33 mouse cellular contexts compared by ENCODE assay signal in the genomic region with DNA sequence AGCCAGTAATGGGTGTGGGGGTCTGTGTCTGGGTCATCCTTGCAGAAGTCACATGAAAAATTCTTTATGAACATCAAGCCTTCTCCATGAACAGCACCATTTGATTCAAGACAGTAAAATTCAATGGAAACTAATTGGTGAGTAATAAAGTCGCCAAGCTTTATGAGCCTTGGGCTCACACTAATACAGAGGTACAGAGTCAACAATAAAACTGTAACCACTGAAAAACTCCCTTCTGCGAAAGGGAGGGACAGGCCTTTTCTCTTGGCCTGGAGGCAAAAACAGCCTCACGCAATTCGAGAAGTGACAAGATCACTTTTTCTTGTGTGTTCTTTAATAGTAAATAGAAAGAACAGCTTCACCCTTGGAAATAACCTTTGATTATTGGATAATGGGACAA.
"Had no signal": no experiment of that assay in that cellular context is flagged by ENCODE, and none has a peak within 500 bp of the region (broad histone marks: within the 10 kb centered on the region; RNA-seq: fewer than 3 reads in every experiment).

No protein-coding gene starts in this region.

- H3K9ac ChIP-seq: limb, embryonic 12.5 days; limb, embryonic 13.5 days; limb, embryonic 15.5 days; liver, embryonic 12.5 days; liver, embryonic 13.5 days; liver, embryonic 14.5 days; liver, embryonic 15.5 days; liver, postnatal 0 days; lung, embryonic 14.5 days; lung, embryonic 15.5 days; midbrain, embryonic 12.5 days; midbrain, embryonic 13.5 days; midbrain, embryonic 15.5 days; neural tube, embryonic 12.5 days; neural tube, embryonic 13.5 days had no signal

- H3K27me3 ChIP-seq: limb, embryonic 12.5 days; limb, embryonic 13.5 days; limb, embryonic 15.5 days; liver, embryonic 12.5 days; liver, embryonic 13.5 days; liver, embryonic 15.5 days; lung, embryonic 15.5 days; megakaryocyte, embryonic 14.5 days; midbrain, embryonic 12.5 days; midbrain, embryonic 13.5 days; midbrain, embryonic 15.5 days; neural tube, embryonic 12.5 days; neural tube, embryonic 13.5 days had no signal

- H3K4me2 ChIP-seq: limb, embryonic 12.5 days; limb, embryonic 13.5 days; limb, embryonic 15.5 days; liver, embryonic 11.5 days; liver, embryonic 12.5 days; liver, embryonic 13.5 days; liver, embryonic 15.5 days; lung, embryonic 14.5 days; lung, embryonic 15.5 days; midbrain, embryonic 11.5 days; midbrain, embryonic 12.5 days; midbrain, embryonic 13.5 days; midbrain, embryonic 15.5 days; neural tube, embryonic 12.5 days; neural tube, embryonic 13.5 days had no signal

- H3K4me1 ChIP-seq: limb, embryonic 10.5 days; limb, embryonic 12.5 days; limb, embryonic 13.5 days; limb, embryonic 15.5 days; liver, embryonic 12.5 days; liver, embryonic 13.5 days; liver, embryonic 15.5 days; lung, embryonic 15.5 days; megakaryocyte, embryonic 14.5 days; midbrain, embryonic 10.5 days; midbrain, embryonic 12.5 days; midbrain, embryonic 13.5 days; midbrain, embryonic 15.5 days; neural tube, embryonic 12.5 days; neural tube, embryonic 13.5 days had no signal

- H3K9me3 ChIP-seq: limb, embryonic 10.5 days; limb, embryonic 12.5 days; limb, embryonic 13.5 days; limb, embryonic 15.5 days; liver, embryonic 12.5 days; liver, embryonic 13.5 days; liver, embryonic 15.5 days; lung, embryonic 15.5 days; midbrain, embryonic 10.5 days; midbrain, embryonic 12.5 days; midbrain, embryonic 13.5 days; midbrain, embryonic 15.5 days; neural tube, embryonic 12.5 days; neural tube, embryonic 13.5 days had no signal

- H3K27ac ChIP-seq: limb, embryonic 10.5 days; limb, embryonic 12.5 days; limb, embryonic 13.5 days; limb, embryonic 15.5 days; liver, embryonic 12.5 days; liver, embryonic 13.5 days; liver, embryonic 14.5 days; liver, embryonic 15.5 days; lung, embryonic 15.5 days; macrophage; midbrain, embryonic 10.5 days; midbrain, embryonic 12.5 days; midbrain, embryonic 13.5 days; midbrain, embryonic 15.5 days; neural tube, embryonic 12.5 days; neural tube, embryonic 13.5 days had no signal

- H3K4me3 ChIP-seq: limb, embryonic 10.5 days; limb, embryonic 12.5 days; limb, embryonic 13.5 days; limb, embryonic 15.5 days; liver, embryonic 12.5 days; liver, embryonic 13.5 days; liver, embryonic 15.5 days; lung, embryonic 15.5 days; megakaryocyte, embryonic 14.5 days; midbrain, embryonic 10.5 days; midbrain, embryonic 12.5 days; midbrain, embryonic 13.5 days; midbrain, embryonic 15.5 days; myocyte; neural tube, embryonic 12.5 days; neural tube, embryonic 13.5 days had no signal

- ATAC-seq: liver, embryonic 12.5 days; liver, postnatal 0 days; lung, postnatal 0 days; midbrain, embryonic 13.5 days; midbrain, embryonic 15.5 days; midbrain, embryonic 16.5 days had no signal

- H3K36me3 ChIP-seq: limb, embryonic 10.5 days; limb, embryonic 12.5 days; limb, embryonic 13.5 days; limb, embryonic 15.5 days; liver, embryonic 12.5 days; liver, embryonic 13.5 days; liver, embryonic 15.5 days; lung, embryonic 15.5 days; midbrain, embryonic 10.5 days; midbrain, embryonic 12.5 days; midbrain, embryonic 13.5 days; midbrain, embryonic 15.5 days; neural tube, embryonic 12.5 days; neural tube, embryonic 13.5 days had no signal

- DNase-seq: left cerebral cortex, postnatal 4 days; liver; liver, embryonic 13.5 days; liver, postnatal 0 days; lung, adult 18-20 months; lung, adult 2 months; lung, embryonic 14.5 days; lung, postnatal 10 days; lung, postnatal 14 days; lung, postnatal 36 days; lung, postnatal 4 days; midbrain, embryonic 14.5 days had no signal
